Mouse (Mus musculus) intestine, embryonic 15.5 days (tissue): Measurements from ENCODE around the gene Osr1. TPM values are rescaled to one million over a fixed set of nuclear protein-coding genes. Genes with fewer than 3 reads are reported as not detected.

Experiments
- ATAC-seq: fragments of 200-750 bp; cut with Nextera tagmentation; 2 replicates; pipeline ENCODE4 v1.8.0; 2017; ENCODE audit warnings: moderate TSS enrichment, moderate library complexity
- H3K27ac ChIP-seq: fragments of 300-500 bp; sonication (generic); 2 replicates; pipeline ENCODE4 v1.5.1; 2015; ENCODE audit warnings: mild to moderate bottlenecking, inconsistent platforms
- H3K27me3 ChIP-seq: fragments of 300-500 bp; sonication (generic); replicated peaks from 2 replicates; pipeline ENCODE4 v1.6.1; 2015; ENCODE audit warnings: inconsistent platforms
- H3K36me3 ChIP-seq: fragments of 300-500 bp; sonication (generic); 2 replicates; pipeline ENCODE4 v1.6.1; 2015; ENCODE audit warnings: inconsistent platforms
- H3K4me1 ChIP-seq: fragments of 300-500 bp; sonication (generic); replicated peaks from 2 replicates; pipeline ENCODE4 v1.6.1; 2015; ENCODE audit warnings: inconsistent platforms
- H3K4me2 ChIP-seq: fragments of 300-500 bp; sonication (generic); replicated peaks from 2 replicates; pipeline ENCODE4 v1.6.1; 2015; ENCODE audit warnings: mild to moderate bottlenecking, inconsistent platforms
- H3K4me3 ChIP-seq: fragments of 300-500 bp; sonication (generic); replicated peaks from 2 replicates; pipeline ENCODE4 v1.5.1; 2015; ENCODE audit warnings: inconsistent platforms
- H3K9ac ChIP-seq: fragments of 300-500 bp; sonication (generic); 2 replicates; pipeline ENCODE4 v1.6.1; 2015; ENCODE audit warnings: inconsistent platforms
- H3K9me3 ChIP-seq: fragments of 300-500 bp; sonication (generic); 2 replicates; pipeline ENCODE4 v1.6.1; 2016; ENCODE audit warnings: inconsistent platforms
- WGBS: fragments of 180-500 bp; shearing (Covaris S2); methylation state at CpG from one replicate; pipeline ENCODE4 v1.1.7; 2015; 5-methylcytosine and 5-hydroxymethylcytosine counted together
- polyA plus RNA-seq: library from polyadenylated mRNA; unstranded; fragments of >200 nt; fragmentation: Nextera tagmentation; extraction: Ambion mirVana; gene quantifications from 2 replicates; pipeline ENCODE4 v1.2.1, GENCODE M21; 2015

The Osr1 gene
- 37.1 and 37.8 TPM in 2 replicates for polyA plus RNA-seq

DNA sequence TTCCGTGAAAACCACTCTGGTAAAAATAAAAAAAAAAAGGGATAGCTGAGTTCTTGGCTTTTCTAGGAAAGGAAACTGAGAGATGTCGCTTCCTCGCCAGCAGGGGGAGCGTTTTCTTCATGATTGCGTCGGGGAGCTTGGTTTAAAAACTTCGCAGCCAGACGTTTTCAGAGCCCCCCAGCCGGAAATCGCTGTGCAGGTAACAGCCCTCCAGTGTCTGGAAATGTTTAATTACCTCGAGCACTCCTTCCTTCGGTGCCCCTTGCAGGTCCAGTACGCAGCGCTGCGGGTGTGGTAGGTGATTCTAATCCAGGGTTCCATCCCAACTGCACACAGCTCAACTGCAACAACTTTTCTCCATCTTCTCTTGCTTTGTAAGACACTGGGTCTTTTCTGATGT, at the start of gene Osr1:
Gene Osr1 (plus strand): TSS at position 146 of the 400 bp plus-strand sequence.
- ATAC-seq, result peak; percentile 54; the same call in 1 of the 2 replicates
- Histone ChIP-seq H3K4me3 (peak within 1 kb of the TSS; percentile 40), H3K4me1 (peaks cover 13% of the 10 kb centered on the region; the same call in 1 of the 2 replicates), H3K36me3 (no peaks in the 10 kb centered on the region), H3K27me3 (peaks cover 35% of the 10 kb centered on the region), H3K9ac (0 out of 2 replicates have a peak within 1 kb of the TSS, but pooled peaks have one; percentile 20), H3K4me2 (peak within 1 kb of the TSS; percentile 83), H3K27ac (no peak within 1 kb of the TSS), H3K9me3 (no peaks in the 10 kb centered on the region)
- under 1% methylated on average over 15 of the region's 15 CpGs for WGBS

DNA sequence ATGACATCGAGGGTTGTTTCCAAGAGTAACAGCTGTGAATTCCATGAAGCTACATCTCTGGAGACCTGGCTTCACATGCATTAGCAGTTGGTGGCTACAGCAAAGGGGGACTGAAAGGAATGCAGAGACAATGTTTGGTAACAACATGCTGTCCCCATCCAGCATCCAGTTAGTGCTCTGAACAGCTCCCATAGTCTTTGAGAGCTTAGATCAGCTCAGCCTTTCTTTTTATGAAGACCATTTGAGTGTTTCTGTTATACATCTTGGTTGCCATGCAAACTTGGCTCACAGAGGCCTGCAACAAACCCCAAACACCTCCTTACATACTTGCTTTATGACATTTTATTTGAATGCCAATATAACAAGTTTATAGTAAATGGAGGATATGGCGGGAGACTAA, 19.6 kb upstream of the Osr1 start:
- H3K4me3 ChIP-seq, result no peak overlapping the region
- no peak overlapping the region for H3K4me2 ChIP-seq
- 90% methylated on average over 2 of the region's 2 CpGs for WGBS
- H3K4me1 ChIP-seq, result no peaks in the 10 kb centered on the region
- H3K27ac ChIP-seq, result no peak overlapping the region
- H3K9ac ChIP-seq, result no peak overlapping the region
- no peak for ATAC-seq
- H3K36me3 ChIP-seq, result no peaks in the 10 kb centered on the region
- H3K27me3 ChIP-seq, result no peaks in the 10 kb centered on the region
- H3K9me3 ChIP-seq, result no peaks in the 10 kb centered on the region

DNA sequence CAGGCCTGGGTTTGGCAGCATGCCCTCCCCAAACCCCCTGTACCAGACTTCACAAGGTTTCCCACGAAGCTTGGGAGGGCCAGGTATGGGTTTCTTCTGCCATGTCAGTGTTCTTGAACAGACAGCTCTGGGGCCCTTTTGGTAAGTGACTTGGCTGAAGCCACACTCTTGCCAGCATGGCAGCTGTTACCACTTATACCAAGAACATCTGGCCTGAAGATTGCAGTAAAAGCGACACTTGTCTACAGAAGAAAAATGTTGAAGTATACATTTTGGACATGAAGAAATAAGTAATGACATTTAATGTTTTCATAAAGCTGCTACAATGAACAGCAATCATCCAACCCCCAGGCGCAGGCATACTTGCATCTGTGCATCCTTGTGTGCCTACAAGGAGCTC, 5.0 kb upstream of the Osr1 start:
- Histone ChIP-seq H3K27ac (no peak overlapping the region), H3K9me3 (no peaks in the 10 kb centered on the region), H3K4me2 (no peak overlapping the region), H3K4me3 (no peak overlapping the region), H3K4me1 (no peaks in the 10 kb centered on the region), H3K9ac (no peak overlapping the region), H3K36me3 (no peaks in the 10 kb centered on the region), H3K27me3 (0 out of 2 replicates have a peak, but pooled peaks cover 3% of the 10 kb centered on the region)
- no peak for ATAC-seq
- WGBS, result 72% methylated on average over 3 of the region's 3 CpGs

DNA sequence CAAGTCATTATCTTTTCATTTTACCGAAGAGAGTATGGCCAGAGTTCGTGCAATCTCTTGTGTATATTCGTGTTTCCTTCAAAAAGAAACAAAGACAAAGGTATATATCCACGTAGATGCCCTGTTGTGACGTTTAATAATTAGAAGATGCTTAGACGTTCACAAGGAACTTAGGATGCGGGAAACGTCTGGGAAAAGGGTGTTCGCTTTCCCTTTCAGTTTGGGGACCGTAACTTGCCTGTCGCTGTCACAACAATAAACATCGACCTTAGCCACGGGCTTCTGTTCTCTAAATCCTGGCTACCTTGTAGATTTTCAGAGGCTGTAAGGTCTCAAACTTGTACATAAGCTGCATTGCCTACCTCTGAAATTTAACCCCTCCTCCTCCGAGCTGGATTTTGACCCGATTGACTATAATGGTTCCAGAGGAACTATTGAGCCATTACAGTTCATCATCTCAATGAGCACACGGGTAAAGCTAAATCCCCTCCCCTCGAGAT, 630 bp downstream of the Osr1 start:
- no peak for ATAC-seq
- Histone ChIP-seq H3K27ac (no peak overlapping the region), H3K9ac (no peak overlapping the region), H3K4me2 (peak overlapping the region; percentile 83), H3K27me3 (peaks cover 41% of the 10 kb centered on the region), H3K9me3 (no peaks in the 10 kb centered on the region), H3K4me3 (peak overlapping the region; percentile 40), H3K4me1 (peaks cover 13% of the 10 kb centered on the region; the same call in 1 of the 2 replicates), H3K36me3 (no peaks in the 10 kb centered on the region)
- WGBS, result 3% methylated on average over 17 of the region's 17 CpGs

DNA sequence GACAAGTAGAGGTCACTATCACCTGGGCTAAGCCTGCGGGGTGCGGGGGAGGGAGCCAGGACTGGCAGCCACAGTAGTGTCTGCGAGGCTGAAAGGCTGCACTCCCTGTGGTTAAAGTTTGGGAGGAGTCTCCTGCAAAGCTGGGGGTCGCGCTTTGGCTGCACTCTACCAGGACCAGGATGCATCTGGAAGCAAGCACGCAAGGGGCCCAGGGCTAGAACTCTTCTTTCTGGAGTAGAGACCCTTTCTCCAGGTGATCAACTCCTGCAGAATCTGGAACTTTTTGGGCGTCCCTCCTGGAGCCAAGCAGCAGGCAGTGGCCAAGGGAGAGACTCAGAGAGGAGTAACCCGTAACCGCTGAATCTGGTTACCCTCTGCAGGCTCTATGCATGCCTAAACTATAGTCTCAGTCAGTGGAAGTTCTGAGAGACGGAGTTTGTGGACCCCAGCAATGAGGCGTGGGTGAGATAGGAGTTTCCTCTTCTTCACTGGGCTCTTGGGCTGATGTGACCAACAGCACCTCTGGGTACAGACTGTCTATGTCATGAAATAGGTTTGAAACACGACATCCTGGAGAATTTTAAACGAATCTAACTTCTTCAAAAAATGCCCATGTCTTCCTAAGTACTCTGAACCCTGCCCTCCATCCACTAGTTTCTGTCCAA, 1.5 kb downstream of the Osr1 start:
- Histone ChIP-seq H3K36me3 (no peaks in the 10 kb centered on the region), H3K9ac (no peak overlapping the region), H3K4me1 (peaks cover 13% of the 10 kb centered on the region; the same call in 1 of the 2 replicates), H3K4me2 (peak overlapping the region; percentile 83; the same call in 1 of the 2 replicates), H3K9me3 (no peaks in the 10 kb centered on the region), H3K27me3 (peaks cover 48% of the 10 kb centered on the region), H3K4me3 (no peak overlapping the region), H3K27ac (no peak overlapping the region)
- WGBS, result 17% methylated on average over 13 of the region's 13 CpGs
- no peak for ATAC-seq

DNA sequence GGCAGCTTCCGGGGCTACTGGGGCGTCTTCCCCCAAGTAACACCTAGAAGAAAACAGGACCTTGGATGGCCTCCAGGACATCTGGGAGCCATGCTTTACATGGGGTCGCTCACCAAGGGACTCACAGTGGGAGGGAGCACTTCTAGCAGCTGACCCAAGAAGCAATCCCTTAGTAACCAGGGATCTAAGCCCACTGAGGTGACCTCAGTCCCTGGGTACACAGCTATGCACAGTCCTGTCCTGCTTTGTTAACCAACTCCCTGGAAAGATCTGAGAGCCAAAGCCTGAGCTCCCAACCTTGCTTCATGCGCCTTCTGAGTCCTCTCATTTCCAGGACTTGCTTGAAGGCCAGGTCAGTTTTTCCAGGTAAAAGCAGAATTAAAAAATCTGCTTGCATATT, 2.1 kb downstream of the Osr1 start:
- no peak overlapping the region for H3K9ac ChIP-seq
- H3K27ac ChIP-seq, result no peak overlapping the region
- no peak for ATAC-seq
- H3K27me3 ChIP-seq, result peaks cover 54% of the 10 kb centered on the region
- no peaks in the 10 kb centered on the region for H3K9me3 ChIP-seq
- H3K4me1 ChIP-seq, result peaks cover 13% of the 10 kb centered on the region; the same call in 1 of the 2 replicates
- H3K4me3 ChIP-seq, result no peak overlapping the region
- no peaks in the 10 kb centered on the region for H3K36me3 ChIP-seq
- H3K4me2 ChIP-seq, result no peak overlapping the region
- 52% methylated on average over 4 of the region's 4 CpGs for WGBS

DNA sequence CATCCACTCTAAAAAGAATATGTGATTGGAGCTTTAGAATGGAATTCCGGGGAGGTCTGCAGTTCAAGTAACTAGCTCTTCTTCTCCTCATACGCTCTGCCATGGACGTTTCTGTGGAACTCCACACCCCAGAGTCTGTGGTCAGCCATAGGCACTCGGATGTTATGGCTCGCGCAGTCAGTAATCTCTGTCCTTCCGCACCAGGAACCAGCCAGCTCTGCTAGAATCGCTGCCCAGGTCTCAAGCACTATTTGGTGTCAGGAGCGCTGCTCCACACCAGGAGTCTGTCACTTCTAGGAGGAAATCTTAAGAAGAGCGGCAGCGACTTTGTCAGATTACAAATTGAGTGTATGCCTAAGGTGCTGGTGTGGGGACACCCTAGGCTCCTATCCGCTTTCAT, 3.8 kb downstream of the Osr1 start:
- no peaks in the 10 kb centered on the region for H3K9me3 ChIP-seq
- no peak; the same call in 1 of the 2 replicates for ATAC-seq

DNA sequence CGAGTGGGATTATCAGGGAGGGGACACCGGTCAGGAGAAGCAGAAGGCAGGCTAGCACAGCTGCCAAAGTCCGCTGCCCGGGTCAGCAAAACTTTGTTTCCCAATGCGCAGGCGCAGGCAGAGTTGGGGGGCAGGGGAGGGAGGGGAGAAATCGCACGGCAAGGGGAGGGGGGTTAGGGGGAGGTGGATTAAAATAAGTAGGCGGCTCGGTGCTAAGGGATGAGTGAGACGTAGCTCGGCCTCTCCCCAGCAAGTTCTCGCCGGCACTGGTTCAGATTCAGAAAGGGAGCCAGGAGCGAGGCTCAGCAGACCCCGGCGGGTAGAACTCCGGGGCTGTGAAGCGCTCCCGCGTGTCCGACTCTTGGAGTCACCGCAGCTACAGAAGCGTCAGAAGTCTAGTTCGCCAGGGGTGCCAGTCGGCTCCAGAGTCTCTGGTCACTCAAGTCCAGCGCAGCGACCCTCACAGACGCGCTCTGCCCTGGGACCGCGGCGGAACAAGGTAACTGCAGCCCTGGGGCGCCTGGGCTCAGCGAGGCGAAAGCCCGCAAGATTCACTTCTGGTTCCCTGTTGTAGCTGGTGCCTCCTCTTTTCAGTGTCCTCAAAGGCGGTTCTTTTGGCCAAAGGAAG, 4.4 kb downstream of the Osr1 start:
- Histone ChIP-seq H3K9me3 (no peaks in the 10 kb centered on the region), H3K4me2 (peak overlapping the region; percentile 85), H3K4me3 (peak overlapping the region; percentile 44), H3K27me3 (peaks cover 75% of the 10 kb centered on the region), H3K4me1 (peaks cover 13% of the 10 kb centered on the region; the same call in 1 of the 2 replicates), H3K9ac (peak overlapping the region; percentile 54), H3K27ac (peak overlapping the region; percentile 52; the same call in 1 of the 2 replicates), H3K36me3 (no peaks in the 10 kb centered on the region)
- WGBS, result under 1% methylated on average over 38 of the region's 38 CpGs
- ATAC-seq, result peak; percentile 62

More for the DNA sequence above, 3.8 kb downstream of the Osr1 start:
- no peaks in the 10 kb centered on the region for H3K36me3 ChIP-seq
- H3K27ac ChIP-seq, result no peak overlapping the region
- H3K4me1 ChIP-seq, result peaks cover 13% of the 10 kb centered on the region; the same call in 1 of the 2 replicates
- 12% methylated on average over 12 of the region's 12 CpGs for whole genome bisulfite sequencing
- H3K27me3 ChIP-seq, result peaks cover 68% of the 10 kb centered on the region
- H3K4me2 ChIP-seq, result peak overlapping the region; percentile 85
- peak overlapping the region; percentile 44 for H3K4me3 ChIP-seq
- no peak overlapping the region for H3K9ac ChIP-seq

DNA sequence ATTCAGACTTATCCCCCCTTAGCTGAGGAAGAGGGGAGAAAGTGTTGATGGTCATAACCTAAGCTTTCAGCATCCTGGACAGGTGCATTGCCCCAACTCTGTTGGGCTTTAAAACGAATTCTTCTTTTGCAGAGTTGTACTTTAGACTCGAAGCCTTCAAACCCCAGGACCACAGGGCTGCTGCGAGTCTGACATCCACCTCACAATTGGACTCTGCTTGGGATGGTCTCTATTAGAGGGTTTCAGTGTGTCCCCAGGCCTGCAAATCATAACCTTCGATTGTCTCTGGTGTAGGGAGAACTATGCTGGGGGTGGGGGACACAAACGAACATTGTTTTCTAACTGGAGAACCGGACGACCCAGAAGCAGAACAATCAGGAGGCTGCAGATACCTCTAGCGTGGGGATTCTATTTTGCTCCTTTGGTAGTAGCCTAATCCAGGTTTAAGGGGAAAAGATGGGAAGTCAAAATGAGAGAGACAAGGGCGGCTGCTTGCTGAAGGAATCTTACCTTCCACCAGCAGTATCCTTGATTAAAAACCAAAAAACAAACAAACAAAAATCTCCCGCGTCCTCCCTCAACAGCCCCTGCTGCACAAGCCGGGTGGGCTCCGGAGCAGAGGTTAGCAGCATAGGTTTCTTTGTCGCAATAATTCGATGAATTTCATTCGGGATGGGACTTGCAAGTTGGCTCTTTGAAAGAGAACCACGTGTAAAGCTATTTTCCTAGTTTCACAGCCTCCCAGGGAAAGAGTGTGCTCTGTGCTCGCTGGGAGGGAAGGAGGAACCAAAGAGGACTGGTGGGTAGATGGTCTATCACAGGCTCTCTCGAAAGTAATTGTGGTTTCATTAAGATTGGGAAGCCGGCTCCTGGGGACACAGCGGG, 5.5 kb downstream of the Osr1 start:
- H3K27me3 ChIP-seq, result peaks cover 84% of the 10 kb centered on the region
- H3K4me1 ChIP-seq, result peaks cover 19% of the 10 kb centered on the region; the same call in 1 of the 2 replicates
- H3K36me3 ChIP-seq, result no peaks in the 10 kb centered on the region
- H3K27ac ChIP-seq, result no peak overlapping the region
- peak overlapping the region; percentile 54 for H3K9ac ChIP-seq
- WGBS, result 6% methylated on average over 21 of the region's 21 CpGs
- ATAC-seq, result no peak
- no peaks in the 10 kb centered on the region for H3K9me3 ChIP-seq
- peak overlapping the region; percentile 36; the same call in 1 of the 2 replicates for H3K4me2 ChIP-seq
- peak overlapping the region; percentile 44 for H3K4me3 ChIP-seq

DNA sequence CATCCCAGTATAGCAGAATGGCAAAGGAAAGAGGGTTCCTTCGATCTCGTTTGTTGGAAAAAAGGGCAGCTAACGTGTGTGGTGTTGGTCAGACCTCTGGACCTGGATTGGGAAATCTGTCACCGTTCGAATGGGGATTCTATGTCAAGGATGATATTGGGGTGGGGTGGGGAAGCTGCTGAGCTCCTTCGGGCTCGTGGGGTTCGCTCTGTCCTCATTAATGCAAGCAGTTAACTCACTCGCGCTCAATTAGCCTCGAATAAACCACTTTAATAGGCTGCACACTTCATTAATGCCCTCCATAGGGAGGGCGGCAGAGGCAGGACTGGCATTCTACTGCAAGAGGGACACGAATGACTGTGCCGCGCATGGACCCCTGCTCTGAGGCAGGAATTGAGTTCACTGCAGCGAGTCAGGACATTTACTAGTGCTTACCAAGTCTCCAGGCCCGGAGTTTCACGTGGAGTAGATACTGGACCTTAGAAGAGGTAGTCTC, 6.2 kb downstream of the Osr1 start:
- WGBS, result 4% methylated on average over 18 of the region's 18 CpGs
- Histone ChIP-seq H3K9ac (peak overlapping the region; percentile 54), H3K27ac (no peak overlapping the region), H3K9me3 (no peaks in the 10 kb centered on the region), H3K27me3 (peaks cover 88% of the 10 kb centered on the region), H3K36me3 (no peaks in the 10 kb centered on the region), H3K4me3 (peak overlapping the region; percentile 44), H3K4me2 (peak overlapping the region; percentile 36; the same call in 1 of the 2 replicates), H3K4me1 (peaks cover 22% of the 10 kb centered on the region; the same call in 1 of the 2 replicates)
- ATAC-seq, result no peak

DNA sequence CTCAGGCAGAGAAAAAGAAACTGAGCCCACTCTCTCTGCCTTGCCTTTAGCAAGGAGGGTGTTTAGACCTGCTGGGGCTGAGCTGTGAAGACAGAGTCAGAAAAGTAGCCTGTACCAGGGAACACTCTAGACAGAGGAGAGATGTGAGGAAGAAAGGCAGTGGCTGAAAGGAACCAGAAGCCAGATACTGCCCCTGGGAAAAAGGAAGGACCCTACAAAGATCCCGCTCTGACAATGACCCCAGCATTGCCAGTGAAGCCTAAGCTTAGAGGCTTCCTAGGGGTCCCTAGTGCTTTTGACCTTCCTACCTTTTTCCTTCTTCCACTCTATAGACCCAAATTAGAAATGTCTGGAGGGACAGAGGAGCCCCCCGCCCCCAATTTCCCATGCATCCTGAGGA, 7.7 kb downstream of the Osr1 start:
- H3K9ac ChIP-seq, result 0 out of 2 replicates have a peak overlapping the region, but pooled peaks have one; percentile 9
- peaks cover 86% of the 10 kb centered on the region for H3K27me3 ChIP-seq

More for the DNA sequence above, 7.7 kb downstream of the Osr1 start:
- WGBS, result 37% methylated on average over 2 of the region's 2 CpGs
- H3K4me3 ChIP-seq, result no peak overlapping the region
- H3K36me3 ChIP-seq, result no peaks in the 10 kb centered on the region
- no peak for ATAC-seq
- H3K4me2 ChIP-seq, result peak overlapping the region; percentile 36
- H3K27ac ChIP-seq, result no peak overlapping the region
- no peaks in the 10 kb centered on the region for H3K9me3 ChIP-seq
- peaks cover 21% of the 10 kb centered on the region; the same call in 1 of the 2 replicates for H3K4me1 ChIP-seq
